Mouse (Mus musculus): ENCODE data around the gene Nek8.

DNA sequence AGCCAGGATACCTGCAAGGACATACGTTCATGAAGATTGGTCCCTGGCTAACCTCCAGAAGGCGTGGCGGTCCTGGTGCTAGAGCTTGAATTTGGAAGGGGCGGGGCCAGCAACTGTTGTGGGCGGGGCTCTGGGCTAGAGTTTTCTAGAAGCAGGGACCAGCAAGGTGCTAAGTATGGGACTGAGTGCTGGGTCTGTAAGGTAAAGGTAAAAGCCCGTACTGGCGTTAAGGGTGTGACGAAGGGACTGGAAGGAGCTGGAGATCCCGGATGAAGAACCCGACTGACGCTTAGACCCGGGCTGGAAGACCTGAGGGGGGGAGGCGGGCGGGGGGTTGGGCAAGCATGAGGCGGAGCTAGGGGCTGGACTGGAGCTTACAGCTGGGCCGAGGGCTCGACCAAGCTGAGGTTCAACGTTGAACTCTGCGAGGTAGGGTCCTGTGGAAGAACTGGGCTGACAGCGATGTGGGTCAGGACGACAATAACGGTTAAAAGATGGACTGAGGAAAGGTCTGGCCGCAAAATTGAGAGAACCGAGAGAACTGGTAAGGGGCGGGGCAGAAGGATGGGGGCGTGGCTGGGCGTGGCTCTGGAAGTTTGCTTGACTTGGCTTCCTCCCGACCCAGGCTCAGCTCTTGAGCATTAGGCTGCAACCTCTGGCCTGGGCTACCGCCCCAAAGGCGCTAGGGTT lies 18.1 kb upstream of the Nek8 start:
- TF ChIP-seq CTCF (IDR thresholded peaks at IDR 0.05; ENCODE audit: low read depth) (no peak), EP300 (IDR thresholded peaks at IDR 0.05; ENCODE audit: low read depth) (no peak)

All from liver, postnatal 0 days (tissue).